Mouse (Mus musculus): Measurements from ENCODE around the gene Dgke. TPM values are rescaled to one million over a fixed set of nuclear protein-coding genes. Genes with fewer than 3 reads are reported as not detected.
"Not testable (repeated sequence)": the region's sequence is repeated elsewhere in the genome, so short reads cannot be mapped to it uniquely, and the experiment has no call there.

The Dgke gene
- total and polyA plus RNA-seq, 2 experiments from 2014 or later = 14.6 to 33.5 TPM

DNA sequence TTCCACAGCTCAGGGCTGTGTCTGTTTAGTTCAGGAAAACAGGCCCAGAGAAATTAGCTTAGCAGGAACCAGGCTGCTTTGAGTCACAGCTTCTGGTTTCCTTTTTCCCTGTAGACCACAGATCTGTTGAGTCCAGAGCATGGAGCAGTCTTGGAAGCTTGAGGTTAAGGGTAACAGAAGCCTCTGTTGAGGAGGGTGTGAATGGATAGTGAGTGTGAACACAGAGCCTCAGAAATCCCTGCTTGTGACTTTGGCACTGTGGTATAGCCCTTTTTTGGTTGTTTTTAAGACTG is 66.2 kb downstream of the Dgke start:
- no peak for TF ChIP-seq CTCF (IDR thresholded peaks at IDR 0.05; ENCODE audit: low read depth)
- Histone ChIP-seq H3K4me1 (ENCODE audit: insufficient read depth, low read length) (no peaks in the 10 kb centered on the region; the same call in 1 of the 2 replicates), H3K27me3 (ENCODE audit: insufficient read depth, low read length) (peaks cover 11% of the 10 kb centered on the region; the same call in 1 of the 2 replicates), H3K9ac (replicated peaks; ENCODE audit: low read length) (no peak overlapping the region), H3K4me2 (ENCODE audit: low read depth, low read length) (peak overlapping the region; percentile 50), H3K27ac (no peak overlapping the region), H3K36me3 (ENCODE audit: insufficient read depth, low read length) (no peaks in the 10 kb centered on the region), H3K4me3 (ENCODE audit: low read length) (peak overlapping the region; percentile 40), H3K9me3 (ENCODE audit: low read length) (no peaks in the 10 kb centered on the region)
- no peak for ATAC-seq
- DNase-seq (ENCODE audit: low spot score) = no peak

DNA sequence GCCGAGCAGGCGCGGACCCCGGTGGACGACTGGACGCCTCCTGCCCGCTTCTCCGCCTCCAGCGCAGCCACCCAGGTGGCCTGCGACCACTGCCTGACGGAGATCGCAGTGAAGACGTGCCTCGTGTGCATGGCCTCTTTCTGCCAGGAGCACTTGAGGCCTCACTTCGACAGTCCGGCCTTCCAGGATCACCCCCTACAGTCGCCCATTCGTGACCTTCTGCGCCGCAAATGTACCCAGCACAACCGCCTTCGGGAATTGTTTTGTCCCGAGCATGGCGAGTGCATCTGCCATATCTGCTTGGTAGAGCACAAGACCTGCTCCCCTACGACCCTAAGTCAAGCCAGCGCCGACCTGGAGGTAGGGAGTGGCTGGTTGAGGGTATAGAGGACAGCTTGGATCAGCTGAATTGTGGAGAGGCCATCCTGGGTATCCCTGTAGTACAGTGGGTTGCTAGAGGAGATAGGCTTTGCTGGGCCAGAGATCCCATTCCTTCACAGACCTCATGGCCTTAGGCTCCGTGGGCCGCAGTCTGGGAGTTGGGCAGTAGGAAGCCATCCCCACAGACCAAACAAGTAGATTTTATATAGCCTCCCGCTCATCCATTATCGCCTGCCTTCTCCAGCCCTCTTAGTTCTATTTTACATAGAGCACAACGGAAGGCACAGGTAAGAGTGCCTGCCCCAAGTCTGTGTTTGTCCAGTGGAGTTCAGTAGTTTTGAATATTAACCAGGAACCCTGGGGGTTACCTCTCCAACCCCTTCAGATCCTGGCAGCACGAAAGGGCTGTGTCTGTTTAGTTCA is 66.7 kb downstream of the Dgke start:
- peak overlapping the region; percentile 50 for H3K4me2 ChIP-seq (ENCODE audit: low read depth, low read length)
- ATAC-seq (no peak), DNase-seq (ENCODE audit: low spot score) (no peak)
- H3K4me3 ChIP-seq (ENCODE audit: low read length) = peak overlapping the region; percentile 40
- H3K27me3 ChIP-seq (ENCODE audit: insufficient read depth, low read length) = peaks cover 11% of the 10 kb centered on the region; the same call in 1 of the 2 replicates
- WGBS = 32% methylated on average over 33 of the region's 33 CpGs
- H3K9me3 ChIP-seq (ENCODE audit: low read length) = no peaks in the 10 kb centered on the region
- H3K36me3 ChIP-seq (ENCODE audit: insufficient read depth, low read length) = no peaks in the 10 kb centered on the region
- no peak for TF ChIP-seq CTCF (IDR thresholded peaks at IDR 0.05; ENCODE audit: low read depth)
- H3K27ac ChIP-seq = peak overlapping the region; percentile 45; the same call in 1 of the 2 replicates
- no peaks in the 10 kb centered on the region; the same call in 1 of the 2 replicates for H3K4me1 ChIP-seq (ENCODE audit: insufficient read depth, low read length)
- peak overlapping the region; percentile 48 for H3K9ac ChIP-seq (replicated peaks; ENCODE audit: low read length)

DNA sequence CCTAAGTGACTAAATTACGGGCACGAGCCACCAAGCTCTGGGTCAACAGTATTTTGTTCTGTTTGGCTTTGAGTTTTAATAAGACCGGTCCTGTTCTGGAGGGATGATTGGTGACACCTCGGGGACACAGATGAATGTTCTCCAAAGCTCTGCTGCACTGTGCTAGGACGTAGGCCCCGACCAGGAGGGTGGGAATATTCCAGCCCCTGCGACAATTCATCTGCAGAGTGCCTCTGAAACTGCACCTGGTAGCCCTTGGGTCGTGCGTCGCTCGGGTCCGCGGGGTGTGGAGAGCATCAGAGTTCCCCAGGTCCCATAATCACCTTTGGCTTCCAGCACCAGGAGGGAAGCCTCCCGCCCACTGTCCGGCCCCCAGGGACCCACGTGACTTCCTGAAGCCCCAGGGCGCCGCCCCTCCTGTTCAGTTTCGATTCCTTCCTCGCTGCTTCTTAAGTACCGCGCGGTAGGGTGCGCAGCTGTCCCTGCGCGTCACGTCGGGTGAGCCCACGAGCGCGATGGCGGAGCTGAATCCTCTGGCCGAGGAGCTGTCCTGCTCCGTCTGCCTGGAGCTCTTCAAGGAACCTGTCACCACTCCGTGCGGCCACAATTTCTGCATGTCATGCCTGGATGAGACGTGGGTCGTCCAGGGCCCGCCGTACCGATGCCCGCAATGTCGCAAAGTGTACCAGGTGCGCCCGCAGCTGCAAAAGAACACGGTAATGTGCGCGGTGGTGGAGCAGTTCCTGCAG is 67.5 kb downstream of the Dgke start, which contains the start of gene Trim25:
Gene Trim25 (plus strand): TSS at position 403 of the 749 bp plus-strand sequence.
- Histone ChIP-seq H3K27me3 (ENCODE audit: insufficient read depth, low read length) (peaks cover 11% of the 10 kb centered on the region; the same call in 1 of the 2 replicates), H3K4me3 (ENCODE audit: low read length) (peak within 1 kb of the TSS; percentile 40), H3K27ac (peak within 1 kb of the TSS; percentile 45; the same call in 1 of the 2 replicates), H3K9me3 (ENCODE audit: low read length) (no peaks in the 10 kb centered on the region), H3K9ac (replicated peaks; ENCODE audit: low read length) (peak within 1 kb of the TSS; percentile 48), H3K4me2 (ENCODE audit: low read depth, low read length) (peak within 1 kb of the TSS; percentile 50), H3K4me1 (ENCODE audit: insufficient read depth, low read length) (no peaks in the 10 kb centered on the region; the same call in 1 of the 2 replicates), H3K36me3 (ENCODE audit: insufficient read depth, low read length) (no peaks in the 10 kb centered on the region)
- DNase-seq (ENCODE audit: low spot score) (peak; percentile 75), ATAC-seq (peak; percentile 65)
- 4% methylated on average over 48 of the region's 48 CpGs for WGBS
- TF ChIP-seq CTCF (IDR thresholded peaks at IDR 0.05; ENCODE audit: low read depth) = no peak

DNA sequence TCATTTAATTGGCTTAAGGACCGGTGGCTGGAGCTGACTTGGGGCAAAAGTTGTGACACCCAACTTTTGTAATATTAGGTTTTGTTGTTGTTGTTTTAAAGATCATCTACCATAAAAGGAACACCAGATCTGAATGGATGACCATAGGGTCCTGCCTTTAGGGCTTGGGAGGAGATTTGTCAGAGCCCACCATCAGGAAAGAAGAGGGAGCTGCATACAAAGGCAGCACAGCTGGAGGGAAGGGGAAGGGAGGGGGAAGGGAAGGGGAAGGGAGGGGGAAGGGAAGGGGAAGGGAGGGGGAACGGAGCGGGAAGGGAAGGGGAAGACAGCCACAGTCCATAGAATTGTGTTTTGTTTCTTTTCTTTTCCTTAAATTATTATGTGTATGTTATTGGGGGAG is 68.2 kb downstream of the Dgke start:
- Histone ChIP-seq H3K9ac (replicated peaks; ENCODE audit: low read length) (no peak overlapping the region), H3K4me2 (ENCODE audit: low read depth, low read length) (no peak overlapping the region), H3K27me3 (ENCODE audit: insufficient read depth, low read length) (peaks cover 11% of the 10 kb centered on the region; the same call in 1 of the 2 replicates), H3K4me1 (ENCODE audit: insufficient read depth, low read length) (no peaks in the 10 kb centered on the region; the same call in 1 of the 2 replicates), H3K9me3 (ENCODE audit: low read length) (no peaks in the 10 kb centered on the region), H3K27ac (no peak overlapping the region), H3K4me3 (ENCODE audit: low read length) (no peak overlapping the region), H3K36me3 (ENCODE audit: insufficient read depth, low read length) (no peaks in the 10 kb centered on the region)
- no peak for ATAC-seq
- no peak for DNase-seq (ENCODE audit: low spot score)
- 12% methylated on average over 3 of the region's 3 CpGs for WGBS
- TF ChIP-seq CTCF (IDR thresholded peaks at IDR 0.05; ENCODE audit: low read depth) = no peak

DNA sequence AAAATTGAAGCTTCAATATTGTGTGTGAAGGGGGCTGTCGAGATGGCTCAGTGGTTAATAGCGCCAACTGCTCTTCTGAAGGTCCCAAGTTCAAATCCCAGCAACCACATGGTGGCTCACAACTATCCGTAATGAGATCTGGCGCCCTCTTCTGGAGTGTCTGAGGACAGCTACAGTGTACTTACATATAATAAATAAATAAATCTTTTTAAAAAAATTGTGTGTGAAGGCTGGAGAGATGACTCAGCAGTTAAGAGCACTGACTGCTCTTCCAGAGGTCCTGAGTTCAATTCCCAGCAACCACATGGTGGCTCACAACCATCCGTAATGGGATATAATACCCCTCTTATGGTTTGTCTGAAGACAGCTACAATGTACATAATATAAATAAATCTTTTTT is 69.3 kb downstream of the Dgke start:
- H3K27me3 ChIP-seq (ENCODE audit: insufficient read depth, low read length) = peaks cover 11% of the 10 kb centered on the region; the same call in 1 of the 2 replicates
- H3K27ac ChIP-seq; DNase-seq (ENCODE audit: low spot score); ATAC-seq; H3K4me2 ChIP-seq (ENCODE audit: low read depth, low read length); H3K36me3 ChIP-seq (ENCODE audit: insufficient read depth, low read length); H3K9ac ChIP-seq (replicated peaks; ENCODE audit: low read length); H3K9me3 ChIP-seq (ENCODE audit: low read length); H3K4me1 ChIP-seq (ENCODE audit: insufficient read depth, low read length); H3K4me3 ChIP-seq (ENCODE audit: low read length): not testable (repeated sequence)
- TF ChIP-seq CTCF (IDR thresholded peaks at IDR 0.05; ENCODE audit: low read depth) = peak; percentile 12; the same call in 1 of the 2 replicates
- 89% methylated on average over 5 of the region's 5 CpGs for WGBS

DNA sequence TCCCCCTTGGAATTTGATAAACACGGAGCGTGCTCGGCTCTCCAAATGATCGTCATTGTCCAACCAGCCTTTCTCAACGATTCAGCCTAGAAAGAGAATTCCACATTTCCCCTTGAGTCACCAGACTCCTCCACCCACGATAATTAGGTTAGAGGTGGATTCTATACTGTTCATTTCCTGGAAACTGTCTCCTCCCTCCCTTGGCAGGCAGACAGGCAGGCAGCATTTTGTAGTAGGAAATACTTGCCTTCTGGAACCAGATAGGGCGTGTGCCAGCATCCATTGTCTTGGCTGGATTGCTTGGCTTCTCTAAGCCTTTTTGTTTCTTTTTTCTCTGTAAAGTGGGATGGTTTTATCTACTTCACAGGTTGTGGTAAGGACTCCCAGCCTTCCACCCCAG is 70.2 kb downstream of the Dgke start:
- no peak for TF ChIP-seq CTCF (IDR thresholded peaks at IDR 0.05; ENCODE audit: low read depth)
- 67% methylated on average over 7 of the region's 7 CpGs for WGBS
- Histone ChIP-seq H3K9ac (replicated peaks; ENCODE audit: low read length) (no peak overlapping the region), H3K4me2 (ENCODE audit: low read depth, low read length) (no peak overlapping the region), H3K36me3 (ENCODE audit: insufficient read depth, low read length) (no peaks in the 10 kb centered on the region), H3K27ac (no peak overlapping the region), H3K9me3 (ENCODE audit: low read length) (no peaks in the 10 kb centered on the region), H3K27me3 (ENCODE audit: insufficient read depth, low read length) (peaks cover 11% of the 10 kb centered on the region; the same call in 1 of the 2 replicates), H3K4me1 (ENCODE audit: insufficient read depth, low read length) (no peaks in the 10 kb centered on the region; the same call in 1 of the 2 replicates), H3K4me3 (ENCODE audit: low read length) (no peak overlapping the region)
- DNase-seq (ENCODE audit: low spot score) = no peak
- no peak for ATAC-seq

Data from hindbrain, postnatal 0 days (tissue).